Mouse (Mus musculus): ENCODE results near the gene Vmn1r36.

GRCm38 (mm10) chr6:66708901-66709300, 10.1 kb downstream of the Vmn1r36 start:
- TF ChIP-seq POLR2A (IDR thresholded peaks at IDR 0.05; ENCODE audit: insufficient read length, low read depth) (no peak), MYOG (IDR thresholded peaks at IDR 0.05; ENCODE audit: control insufficient read depth in 1 of 3, insufficient read depth in 1 of 3, insufficient read length in 2 of 3, low read depth in 2 of 3) (no peak), POLR2AphosphoS2 (IDR thresholded peaks at IDR 0.05; ENCODE audit: insufficient read length, low read depth) (no peak), E2F4 (IDR thresholded peaks at IDR 0.05; ENCODE audit: insufficient read depth) (no peak), TCF12 (IDR thresholded peaks at IDR 0.05; ENCODE audit: insufficient read depth, poor library complexity, severe bottlenecking) (no peak), MAX (IDR thresholded peaks at IDR 0.05; ENCODE audit: low read depth) (no peak), USF1 (IDR thresholded peaks at IDR 0.05; ENCODE audit: low read depth) (no peak), SRF (IDR thresholded peaks at IDR 0.05; ENCODE audit: control insufficient read depth, insufficient read length, low read depth) (no peak), TCF3 (IDR thresholded peaks at IDR 0.05; ENCODE audit: insufficient read length, low read depth) (no peak), CEBPB (IDR thresholded peaks at IDR 0.05; ENCODE audit: insufficient read depth, poor library complexity, severe bottlenecking) (no peak)
